Mouse (Mus musculus): ENCODE measurements around the gene Palb2. TPM values are rescaled to one million over a fixed set of nuclear protein-coding genes. Genes with fewer than 3 reads are reported as not detected.
"Not testable (repeated sequence)": the region's sequence is repeated elsewhere in the genome, so short reads cannot be mapped to it uniquely, and the experiment has no call there.

Gene Palb2
- polyA plus RNA-seq, 1 experiment from 2014 or later = 13.3 TPM

DNA sequence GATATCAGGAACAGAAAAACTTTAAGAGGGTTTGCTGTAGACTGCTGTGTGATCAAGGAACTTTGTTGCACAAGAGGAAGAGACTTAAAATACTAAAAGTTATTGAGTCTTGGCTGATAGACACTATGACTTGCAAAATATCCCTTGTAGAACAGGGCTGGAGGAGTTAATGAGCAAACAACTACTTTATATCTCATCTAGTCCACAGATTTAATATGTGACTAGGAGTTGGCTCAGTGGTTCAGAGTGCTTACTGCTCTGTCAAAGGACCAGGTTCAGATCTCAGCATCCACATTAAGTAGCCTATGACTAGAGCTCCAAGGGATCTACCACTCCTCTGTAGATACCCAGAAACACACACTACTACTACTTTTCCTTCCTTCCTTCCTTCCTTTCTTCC lies 4.3 kb upstream of the Palb2 start:
- peaks cover 66% of the 10 kb centered on the region for H3K36me3 ChIP-seq
- ATAC-seq (ENCODE audit: low FRiP score) = no peak
- no peak overlapping the region for H3K4me3 ChIP-seq

DNA sequence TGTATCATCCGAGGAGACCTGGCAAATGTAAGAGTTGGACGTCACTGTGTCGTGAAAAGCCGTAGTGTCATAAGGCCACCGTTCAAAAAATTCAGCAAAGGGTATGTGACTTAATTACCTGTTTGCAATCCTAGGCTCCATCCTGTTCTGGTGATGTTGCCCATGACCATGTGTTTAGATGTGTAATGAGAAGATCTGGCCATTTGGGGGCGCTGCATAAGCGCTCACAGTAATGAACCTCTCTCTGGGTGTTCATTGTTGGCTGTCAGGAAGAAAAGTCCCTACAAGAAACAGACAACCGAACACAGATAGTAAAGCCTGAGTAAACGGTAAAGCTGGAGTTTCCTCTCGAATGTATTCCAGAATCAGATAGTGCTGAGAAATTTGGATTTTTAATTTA lies 2.3 kb upstream of the Palb2 start:
- Histone ChIP-seq H3K4me2 (replicated peaks) (no peak overlapping the region), H3K27ac (no peak overlapping the region), H3K4me1 (peaks cover 9% of the 10 kb centered on the region), H3K9ac (no peak overlapping the region), H3K9me3 (replicated peaks) (no peaks in the 10 kb centered on the region), H3K4me3 (no peak overlapping the region), H3K27me3 (no peaks in the 10 kb centered on the region), H3K36me3 (peaks cover 49% of the 10 kb centered on the region)
- 73% methylated on average over 10 of the region's 10 CpGs for WGBS
- ATAC-seq (ENCODE audit: low FRiP score) = no peak

More for the DNA sequence above, 4.3 kb upstream of the Palb2 start:
- Histone ChIP-seq H3K27me3 (no peaks in the 10 kb centered on the region), H3K9ac (no peak overlapping the region), H3K4me2 (replicated peaks) (no peak overlapping the region), H3K4me1 (peaks cover 9% of the 10 kb centered on the region), H3K9me3 (replicated peaks) (no peaks in the 10 kb centered on the region), H3K27ac (no peak overlapping the region)

DNA sequence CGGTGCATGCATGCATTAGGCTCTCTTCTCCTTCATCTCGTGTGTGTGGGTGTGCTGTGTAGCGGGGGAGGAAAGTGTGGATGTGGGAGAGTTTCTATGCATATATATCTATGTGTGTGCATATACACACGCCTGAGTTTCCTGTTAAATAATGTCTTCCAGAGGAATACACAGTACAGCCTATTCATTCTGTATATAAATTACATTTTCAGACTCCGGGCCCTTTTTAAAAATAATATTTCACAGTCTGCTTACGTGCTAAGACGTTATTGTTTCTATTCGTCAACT lies 497 bp upstream of the Palb2 start:
- Histone ChIP-seq H3K9ac (peak overlapping the region; percentile 82), H3K4me3 (peak overlapping the region; percentile 81), H3K27ac (0 out of 2 replicates have a peak overlapping the region, but pooled peaks have one; percentile 42), H3K4me1 (peaks cover 9% of the 10 kb centered on the region), H3K9me3 (replicated peaks) (no peaks in the 10 kb centered on the region), H3K36me3 (peaks cover 38% of the 10 kb centered on the region), H3K4me2 (replicated peaks) (peak overlapping the region; percentile 56), H3K27me3 (no peaks in the 10 kb centered on the region)
- 18% methylated on average over 8 of the region's 8 CpGs for whole genome bisulfite sequencing
- ATAC-seq (ENCODE audit: low FRiP score) = no peak; the same call in 1 of the 2 replicates

DNA sequence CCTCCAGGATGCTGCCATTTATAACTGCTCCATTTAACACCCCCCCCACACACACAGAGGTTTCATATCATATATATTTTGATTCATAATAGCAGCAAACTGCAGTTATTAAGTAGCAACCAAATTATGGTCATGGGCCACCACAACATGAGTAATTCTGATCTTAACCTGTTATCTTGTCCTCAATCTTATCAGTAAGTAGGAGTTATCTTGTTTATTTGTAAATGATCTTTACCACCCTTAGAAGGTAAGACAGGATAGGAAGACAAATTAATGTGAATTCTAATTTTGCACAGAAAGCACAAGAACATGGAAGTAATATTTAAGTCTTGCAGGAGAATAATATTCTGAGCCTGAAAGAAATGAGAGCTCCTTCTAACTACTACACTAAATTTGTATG lies 951 bp downstream of the Palb2 start:
- no peak overlapping the region for H3K9ac ChIP-seq
- ATAC-seq (ENCODE audit: low FRiP score) = no peak
- peak overlapping the region; percentile 81 for H3K4me3 ChIP-seq
- peaks cover 9% of the 10 kb centered on the region for H3K4me1 ChIP-seq
- peaks cover 36% of the 10 kb centered on the region for H3K36me3 ChIP-seq
- H3K4me2 ChIP-seq (replicated peaks) = peak overlapping the region; percentile 75
- no peaks in the 10 kb centered on the region for H3K9me3 ChIP-seq (replicated peaks)
- H3K27me3 ChIP-seq = no peaks in the 10 kb centered on the region
- H3K27ac ChIP-seq = no peak overlapping the region

DNA sequence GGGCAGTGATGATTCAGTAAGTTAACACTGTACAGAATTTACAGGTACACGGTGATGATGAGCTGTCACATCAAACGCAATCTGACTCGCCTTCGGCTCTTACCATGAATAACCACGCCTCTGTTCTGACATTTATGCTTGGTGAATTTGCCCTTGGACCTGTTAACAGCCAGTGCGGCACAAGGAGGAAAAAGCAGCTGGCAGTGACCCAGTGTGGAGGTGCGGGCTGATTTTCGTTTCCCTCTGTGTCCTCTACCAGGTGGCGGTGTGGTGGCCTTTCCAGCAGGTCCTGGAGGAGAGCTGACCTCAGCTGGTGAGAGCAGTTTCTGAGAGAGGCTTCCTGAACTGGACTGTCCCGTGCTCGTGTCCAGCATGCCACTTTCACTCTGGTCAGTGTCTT lies 5.8 kb downstream of the Palb2 start:
- no peak overlapping the region for H3K4me2 ChIP-seq (replicated peaks)
- no peak overlapping the region for H3K4me3 ChIP-seq
- WGBS = 95% methylated on average over 11 of the region's 11 CpGs
- no peak for ATAC-seq (ENCODE audit: low FRiP score)
- no peak overlapping the region for H3K27ac ChIP-seq
- no peaks in the 10 kb centered on the region for H3K4me1 ChIP-seq
- H3K27me3 ChIP-seq = no peaks in the 10 kb centered on the region
- H3K36me3 ChIP-seq = peaks cover 45% of the 10 kb centered on the region
- H3K9me3 ChIP-seq (replicated peaks) = no peaks in the 10 kb centered on the region
- H3K9ac ChIP-seq = no peak overlapping the region

DNA sequence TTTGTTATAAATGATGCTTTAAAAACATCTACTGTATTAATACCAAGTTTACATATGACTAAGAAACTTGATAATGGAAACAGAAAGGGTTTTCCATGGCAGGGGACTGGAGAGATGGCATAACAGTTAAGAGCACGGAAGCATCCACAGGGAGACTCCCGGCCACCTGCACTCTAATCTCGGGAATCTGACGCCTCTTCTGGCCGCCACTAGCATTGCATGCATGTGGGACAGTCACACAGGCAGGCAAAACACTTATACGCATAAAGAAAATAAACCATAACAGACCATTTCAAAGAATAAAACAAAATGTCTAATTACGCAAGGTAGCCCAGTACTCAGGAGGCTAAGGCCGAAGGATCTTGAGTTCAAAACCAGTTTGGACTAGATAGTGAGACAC lies 7.1 kb downstream of the Palb2 start:
- Histone ChIP-seq H3K9ac (no peak overlapping the region), H3K4me1 (no peaks in the 10 kb centered on the region), H3K36me3 (peaks cover 52% of the 10 kb centered on the region), H3K27me3 (no peaks in the 10 kb centered on the region), H3K9me3 (replicated peaks) (no peaks in the 10 kb centered on the region), H3K27ac (no peak overlapping the region), H3K4me3 (no peak overlapping the region), H3K4me2 (replicated peaks) (no peak overlapping the region)
- WGBS = 81% methylated on average over 8 of the region's 8 CpGs
- ATAC-seq (ENCODE audit: low FRiP score) = no peak

DNA sequence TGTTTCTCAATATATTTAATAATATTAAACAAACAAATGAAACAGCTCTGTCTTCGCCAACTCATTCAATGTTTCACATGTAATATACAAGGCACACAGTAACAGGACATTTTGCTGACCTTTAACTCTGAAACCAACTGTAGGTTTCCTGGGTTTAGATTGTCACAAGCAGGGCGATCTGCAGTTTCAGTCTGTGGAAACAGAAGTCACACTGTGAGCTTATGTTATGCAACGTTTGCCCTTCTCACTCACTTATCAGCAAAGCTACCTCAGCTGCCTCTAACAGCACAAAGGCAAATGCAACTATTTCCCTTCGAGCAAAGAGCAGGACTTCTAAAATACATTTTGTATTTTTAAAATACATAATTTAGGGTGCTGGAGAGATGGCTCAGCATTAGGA lies 9.3 kb downstream of the Palb2 start:
- H3K27me3 ChIP-seq = no peaks in the 10 kb centered on the region
- ATAC-seq (ENCODE audit: low FRiP score) = no peak
- H3K27ac ChIP-seq = no peak overlapping the region
- no peaks in the 10 kb centered on the region for H3K4me1 ChIP-seq
- no peak overlapping the region for H3K4me3 ChIP-seq
- H3K36me3 ChIP-seq = peaks cover 58% of the 10 kb centered on the region
- WGBS = 89% methylated on average over 4 of the region's 4 CpGs
- H3K9me3 ChIP-seq (replicated peaks) = no peaks in the 10 kb centered on the region
- no peak overlapping the region for H3K9ac ChIP-seq
- no peak overlapping the region for H3K4me2 ChIP-seq (replicated peaks)

DNA sequence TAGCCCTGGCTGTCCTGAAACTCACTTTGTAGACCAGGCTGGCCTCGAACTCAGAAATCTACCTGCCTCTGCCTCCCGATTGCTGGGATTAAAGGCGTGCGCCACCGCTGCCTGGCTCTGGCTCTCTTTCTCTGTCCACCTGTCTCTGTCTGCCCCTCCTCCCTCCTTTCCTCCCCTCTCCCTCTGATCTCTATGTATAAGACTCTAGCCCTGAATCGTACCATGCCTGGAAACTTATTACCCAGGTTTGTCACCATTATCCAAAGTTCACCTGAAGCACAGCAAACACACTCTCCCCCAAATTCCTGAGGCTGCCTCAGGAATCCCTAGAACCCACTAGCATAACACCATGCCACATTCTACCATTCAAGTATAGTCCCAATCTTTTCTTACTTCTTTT lies 24.6 kb downstream of the Palb2 start:
- WGBS = 93% methylated on average over 6 of the region's 6 CpGs
- Histone ChIP-seq H3K27me3 (no peaks in the 10 kb centered on the region), H3K4me2 (replicated peaks) (no peak overlapping the region), H3K27ac (no peak overlapping the region), H3K4me3 (no peak overlapping the region), H3K9ac (no peak overlapping the region), H3K36me3 (peaks cover 23% of the 10 kb centered on the region), H3K4me1 (no peaks in the 10 kb centered on the region), H3K9me3 (replicated peaks) (no peaks in the 10 kb centered on the region)
- ATAC-seq (ENCODE audit: low FRiP score) = no peak

DNA sequence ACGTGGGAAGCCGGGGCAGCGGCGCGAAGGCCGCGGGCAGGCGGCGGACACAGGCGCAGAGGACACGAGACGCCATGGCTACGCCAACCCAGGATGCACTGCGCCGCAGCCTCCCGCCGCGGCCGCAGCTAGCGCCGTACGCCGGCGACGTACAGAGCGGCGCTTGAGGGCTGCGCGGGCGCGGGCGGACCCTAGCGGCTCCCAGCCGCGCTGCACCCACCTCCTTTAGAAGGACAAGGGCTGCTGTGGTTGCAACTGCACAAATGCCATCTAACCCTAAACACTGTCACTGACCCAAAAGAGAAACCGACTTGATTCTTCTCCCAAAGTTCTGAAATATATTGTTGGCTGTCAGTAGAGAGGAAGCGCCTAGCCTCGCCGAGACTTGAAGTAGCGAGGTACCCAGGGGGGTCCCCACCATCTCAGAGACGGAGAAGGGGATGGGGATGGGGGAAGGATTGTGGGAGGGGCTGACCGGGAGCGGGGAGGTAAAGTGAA lies 31.0 kb downstream of the Palb2 start, which contains the start of gene Ndufab1:
Ndufab1 (minus strand) TSS at position 140 of the 498 bp plus-strand sequence.
- H3K27ac ChIP-seq = peak within 1 kb of the TSS; percentile 57
- H3K27me3 ChIP-seq = no peaks in the 10 kb centered on the region
- peak; percentile 97 for ATAC-seq (ENCODE audit: low FRiP score)
- H3K4me3 ChIP-seq = peak within 1 kb of the TSS; percentile 74
- no peaks in the 10 kb centered on the region for H3K9me3 ChIP-seq (replicated peaks)
- H3K4me2 ChIP-seq (replicated peaks) = peak within 1 kb of the TSS; percentile 72
- peaks cover 13% of the 10 kb centered on the region for H3K4me1 ChIP-seq
- H3K9ac ChIP-seq = peak within 1 kb of the TSS; percentile 90
- WGBS = under 1% methylated on average over 39 of the region's 43 CpGs
- peaks cover 17% of the 10 kb centered on the region for H3K36me3 ChIP-seq

DNA sequence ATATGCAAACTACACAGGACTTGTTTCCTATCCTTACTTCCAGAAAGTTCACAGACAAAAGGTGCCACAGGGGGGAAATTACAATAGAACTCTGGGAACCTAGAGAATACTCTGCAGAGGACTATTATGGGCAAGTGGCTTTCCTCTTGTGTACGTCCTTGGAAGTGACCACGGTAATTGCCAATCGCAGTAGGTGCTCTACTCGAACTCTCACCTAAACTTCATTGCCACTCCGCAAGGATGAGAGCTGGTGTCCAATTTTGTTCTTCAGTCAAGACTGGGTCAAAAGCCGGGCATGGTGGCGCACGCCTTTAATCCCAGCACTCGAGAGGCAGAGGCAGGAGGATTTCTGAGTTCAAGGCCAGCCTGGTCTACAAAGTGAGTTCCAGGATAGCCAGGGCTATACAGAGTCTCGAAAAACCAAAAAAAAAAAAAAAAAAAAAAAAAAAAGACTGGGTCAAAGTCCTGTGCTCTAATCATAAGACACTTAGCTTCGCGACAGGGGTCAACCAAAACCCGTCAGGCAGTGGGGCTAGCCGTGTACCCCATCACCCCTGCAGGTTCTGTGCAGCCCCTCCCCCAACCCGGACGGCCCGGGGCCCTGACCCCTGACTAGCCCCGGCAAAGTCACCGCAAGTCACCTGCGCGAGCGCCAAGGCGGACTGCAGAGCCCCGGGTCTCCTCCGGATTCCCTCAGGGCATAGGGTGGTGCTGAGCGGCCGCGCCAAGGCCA lies 31.6 kb downstream of the Palb2 start:
- WGBS = 10% methylated on average over 25 of the region's 28 CpGs
- peak overlapping the region; percentile 74 for H3K4me3 ChIP-seq
- peaks cover 23% of the 10 kb centered on the region for H3K36me3 ChIP-seq
- peak; percentile 82 for ATAC-seq (ENCODE audit: low FRiP score)
- H3K9ac ChIP-seq = peak overlapping the region; percentile 90
- not testable (repeated sequence) for H3K27me3 ChIP-seq; H3K9me3 ChIP-seq (replicated peaks)
- H3K4me2 ChIP-seq (replicated peaks) = peak overlapping the region; percentile 72
- peak overlapping the region; percentile 57; the same call in 1 of the 2 replicates for H3K27ac ChIP-seq
- peaks cover 13% of the 10 kb centered on the region for H3K4me1 ChIP-seq

DNA sequence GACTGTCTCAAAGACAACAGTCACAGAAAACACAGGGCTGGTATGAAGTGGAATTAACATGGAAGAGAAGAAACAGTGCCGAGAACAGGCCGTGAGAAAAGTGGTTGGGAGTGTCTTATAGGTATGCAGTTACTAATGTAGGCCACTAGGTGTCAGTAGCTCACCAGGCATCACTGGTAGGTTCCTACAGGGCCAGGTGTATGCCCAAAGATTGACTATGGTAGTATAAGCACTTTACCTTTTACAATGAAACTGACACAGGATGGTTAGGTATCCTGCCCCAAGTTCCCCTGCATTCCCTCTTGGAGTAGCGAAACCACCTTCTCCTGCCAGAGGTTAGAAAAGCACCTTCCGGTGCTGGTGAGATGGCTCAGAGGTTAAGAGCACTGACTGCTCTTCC lies 33.6 kb downstream of the Palb2 start:
- Histone ChIP-seq H3K27me3 (no peaks in the 10 kb centered on the region), H3K9me3 (replicated peaks) (no peaks in the 10 kb centered on the region), H3K27ac (no peak overlapping the region), H3K4me2 (replicated peaks) (no peak overlapping the region), H3K36me3 (peaks cover 41% of the 10 kb centered on the region), H3K9ac (no peak overlapping the region), H3K4me1 (peaks cover 13% of the 10 kb centered on the region), H3K4me3 (no peak overlapping the region)
- ATAC-seq (ENCODE audit: low FRiP score) = no peak
- 67% methylated on average over 4 of the region's 4 CpGs for WGBS

DNA sequence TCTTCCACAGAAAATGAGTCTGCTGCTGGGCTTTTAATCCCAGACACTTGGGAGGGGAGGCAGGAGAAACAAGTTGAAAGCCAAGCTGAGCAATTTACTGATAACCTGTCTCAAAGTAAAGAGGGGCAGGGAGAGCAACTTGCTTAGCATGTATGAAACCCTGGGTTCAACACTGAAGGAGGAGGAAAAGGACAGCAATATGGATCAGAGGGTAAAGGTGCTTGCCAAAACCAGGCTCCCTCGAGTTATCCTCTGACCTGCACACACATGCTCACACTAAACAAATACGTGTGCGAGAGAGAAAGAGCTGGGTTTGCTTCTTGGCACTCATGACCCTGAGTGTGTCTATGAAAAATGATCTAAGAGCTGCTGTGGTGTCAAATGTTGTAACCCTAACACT lies 34.8 kb downstream of the Palb2 start:
- ATAC-seq (ENCODE audit: low FRiP score) = no peak

More for the DNA sequence above, 34.8 kb downstream of the Palb2 start:
- Histone ChIP-seq H3K9me3 (replicated peaks) (no peaks in the 10 kb centered on the region), H3K4me1 (peaks cover 13% of the 10 kb centered on the region), H3K4me3 (no peak overlapping the region), H3K9ac (no peak overlapping the region), H3K36me3 (peaks cover 50% of the 10 kb centered on the region), H3K27me3 (no peaks in the 10 kb centered on the region), H3K27ac (no peak overlapping the region), H3K4me2 (replicated peaks) (no peak overlapping the region)
- 95% methylated on average over 3 of the region's 3 CpGs for WGBS
